Mouse (Mus musculus) neural tube, embryonic 14.5 days (tissue): ENCODE data around the gene AF366264. TPM values are rescaled to one million over a fixed set of nuclear protein-coding genes. Genes with fewer than 3 reads are reported as not detected.

Experiments
- ATAC-seq: fragments of 200-750 bp; cut with Nextera tagmentation; 2 replicates; pipeline ENCODE4 v1.8.0; 2017; ENCODE audit warnings: low read depth, mild to moderate bottlenecking, moderate TSS enrichment, moderate library complexity
- H3K27ac ChIP-seq: fragments of 300-500 bp; sonication (generic); 2 replicates; pipeline ENCODE4 v1.5.1; 2014; ENCODE audit warnings: low read depth, mild to moderate bottlenecking, control low read depth, low read length, moderate library complexity, mixed read lengths
- H3K27me3 ChIP-seq: fragments of 300-500 bp; sonication (generic); 2 replicates; pipeline ENCODE4 v1.6.1; 2014; ENCODE audit warnings: low read length; ENCODE audit not compliant: control insufficient read depth, insufficient read depth
- H3K36me3 ChIP-seq: fragments of 300-500 bp; sonication (generic); 2 replicates; pipeline ENCODE4 v1.6.1; 2014; ENCODE audit warnings: low read length, mixed read lengths; ENCODE audit not compliant: control insufficient read depth, insufficient read depth
- H3K4me1 ChIP-seq: fragments of 300-500 bp; sonication (generic); 2 replicates; pipeline ENCODE4 v1.6.1; 2014; ENCODE audit warnings: low read length; ENCODE audit not compliant: control insufficient read depth, insufficient read depth
- H3K4me2 ChIP-seq: fragments of 300-500 bp; sonication (generic); 2 replicates; pipeline ENCODE4 v1.6.1; 2014; ENCODE audit warnings: mild to moderate bottlenecking, low read depth, low read length, control low read depth
- H3K4me3 ChIP-seq: fragments of 300-500 bp; sonication (generic); 2 replicates; pipeline ENCODE4 v1.5.1; 2014; ENCODE audit warnings: low read depth, low read length, control low read depth, mixed read lengths
- H3K9ac ChIP-seq: fragments of 300-500 bp; sonication (generic); replicated peaks from 2 replicates; pipeline ENCODE4 v1.6.1; 2014; ENCODE audit warnings: low read depth, mild to moderate bottlenecking, control low read depth, low read length, mixed read lengths
- H3K9me3 ChIP-seq: fragments of 300-500 bp; sonication (generic); 2 replicates; pipeline ENCODE4 v1.6.1; 2016; ENCODE audit warnings: low read length; ENCODE audit not compliant: control insufficient read depth
- WGBS: fragments of 180-500 bp; shearing (Covaris S2); extraction: QIAGEN DNeasy Blood & Tissue Kit; methylation state at CpG from one replicate; pipeline ENCODE4 v1.1.7; 2014; 5-methylcytosine and 5-hydroxymethylcytosine counted together
- polyA plus RNA-seq: library from polyadenylated mRNA; unstranded; fragments of >200 nt; fragmentation: Nextera tagmentation; extraction: Ambion mirVana; gene quantifications from 2 replicates; pipeline ENCODE4 v1.2.1, GENCODE M21; 2014

AF366264 gene
- polyA plus RNA-seq, 1 experiment from 2014 or later = not detected

DNA sequence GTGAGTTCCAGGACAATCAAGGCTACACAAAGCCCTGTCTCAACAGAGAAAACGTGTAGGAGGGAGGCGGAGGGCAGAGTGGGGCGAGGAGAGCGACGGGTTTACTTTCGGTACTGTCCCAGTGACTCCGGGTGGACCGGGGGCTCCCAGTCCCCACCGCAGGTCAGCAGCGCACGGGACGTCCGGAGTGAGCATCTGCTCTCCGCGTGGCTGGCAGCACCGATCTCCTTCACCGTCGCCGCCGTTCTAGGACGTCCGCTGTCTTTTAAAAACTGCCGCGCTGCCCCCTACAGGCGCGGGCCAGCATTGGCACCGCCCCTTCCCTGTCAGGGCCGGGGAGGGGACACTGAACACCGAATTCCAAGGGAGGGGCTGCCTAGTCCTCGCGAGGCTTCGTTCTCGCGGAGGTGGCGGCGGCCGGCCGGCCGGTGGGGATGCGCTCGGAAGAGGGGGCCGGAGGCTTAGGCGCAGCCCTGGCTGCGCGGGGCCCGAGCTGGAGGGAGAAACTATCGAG, 52.9 kb downstream of the AF366264 start, which contains the start of gene Upf3a:
Upf3a (plus strand) TSS at position 366 of the 514 bp plus-strand sequence.
- peak within 1 kb of the TSS; percentile 93 for H3K4me2 ChIP-seq
- H3K36me3 ChIP-seq = peaks cover 18% of the 10 kb centered on the region
- no peaks in the 10 kb centered on the region for H3K9me3 ChIP-seq
- peak; percentile 95 for ATAC-seq
- no peaks in the 10 kb centered on the region for H3K27me3 ChIP-seq
- peaks cover 4% of the 10 kb centered on the region; the same call in 1 of the 2 replicates for H3K4me1 ChIP-seq
- H3K27ac ChIP-seq = peak within 1 kb of the TSS; percentile 99
- peak within 1 kb of the TSS; percentile 65 for H3K4me3 ChIP-seq
- H3K9ac ChIP-seq = peak within 1 kb of the TSS; percentile 94
- under 1% methylated on average over 43 of the region's 47 CpGs for WGBS

Other genes with a start within 250 kb of the AF366264 start
- 34.4 and 38.3 TPM in 2 replicates for gene Rasa3, start 160.8 kb downstream of the AF366264 start, polyA plus RNA-seq
- gene Cfap97d2, start 132.5 kb downstream of the AF366264 start, polyA plus RNA-seq = 0.90 and 1.2 TPM in 2 replicates
- 150 and 179 TPM in 2 replicates for gene Cdc16, start 80.7 kb downstream of the AF366264 start, polyA plus RNA-seq
- gene Upf3a, start 52.8 kb downstream of the AF366264 start, polyA plus RNA-seq = 38.8 and 46.9 TPM in 2 replicates
- gene Champ1, start 31.3 kb upstream of the AF366264 start, polyA plus RNA-seq = 57.7 and 60.1 TPM in 2 replicates
- gene Coprs, start 51.9 kb upstream of the AF366264 start, polyA plus RNA-seq = 132 and 161 TPM in 2 replicates